Mouse (Mus musculus) forebrain, embryonic 12.5 days (tissue): ENCODE results near the gene Chd2. TPM values are rescaled to one million over a fixed set of nuclear protein-coding genes. Genes with fewer than 3 reads are reported as not detected.

ENCODE experiments used
- ATAC-seq: fragments of 200-750 bp; cut with Nextera tagmentation; 2 replicates; pipeline ENCODE4 v1.8.0; 2017; ENCODE audit warnings: moderate TSS enrichment; ENCODE audit not compliant: low FRiP score
- H3K27ac ChIP-seq: fragments of 300-500 bp; sonication (generic); 2 replicates; pipeline ENCODE4 v1.5.1; 2016; ENCODE audit warnings: mild to moderate bottlenecking
- H3K27me3 ChIP-seq: fragments of 300-500 bp; sonication (generic); 2 replicates; pipeline ENCODE4 v1.6.1; 2016; ENCODE audit warnings: mild to moderate bottlenecking
- H3K36me3 ChIP-seq: fragments of 300-500 bp; sonication (generic); replicated peaks from 2 replicates; pipeline ENCODE4 v1.6.1; 2016; ENCODE audit warnings: mild to moderate bottlenecking
- H3K4me1 ChIP-seq: fragments of 300-500 bp; sonication (generic); 2 replicates; pipeline ENCODE4 v1.6.1; 2016
- H3K4me2 ChIP-seq: fragments of 300-500 bp; sonication (generic); 2 replicates; pipeline ENCODE4 v1.6.1; 2016; ENCODE audit warnings: mild to moderate bottlenecking, moderate library complexity
- H3K4me3 ChIP-seq: fragments of 300-500 bp; sonication (generic); replicated peaks from 2 replicates; pipeline ENCODE4 v1.5.1; 2016; ENCODE audit warnings: mild to moderate bottlenecking
- H3K9ac ChIP-seq: fragments of 300-500 bp; sonication (generic); 2 replicates; pipeline ENCODE4 v1.6.1; 2016; ENCODE audit warnings: mild to moderate bottlenecking
- H3K9me3 ChIP-seq: fragments of 300-500 bp; sonication (generic); 2 replicates; pipeline ENCODE4 v1.6.1; 2016
- WGBS: fragments of 180-500 bp; shearing (Covaris S2); methylation state at CpG from one replicate; pipeline ENCODE4 v1.1.7; 2016; 5-methylcytosine and 5-hydroxymethylcytosine counted together
- polyA plus RNA-seq: library from polyadenylated mRNA; unstranded; fragments of >200 nt; fragmentation: Nextera tagmentation; extraction: Ambion mirVana; gene quantifications from 2 replicates; pipeline ENCODE4 v1.2.1, GENCODE M21; 2016

Gene Chd2
- polyA plus RNA-seq, 1 experiment from 2014 or later: 78.8 TPM

DNA sequence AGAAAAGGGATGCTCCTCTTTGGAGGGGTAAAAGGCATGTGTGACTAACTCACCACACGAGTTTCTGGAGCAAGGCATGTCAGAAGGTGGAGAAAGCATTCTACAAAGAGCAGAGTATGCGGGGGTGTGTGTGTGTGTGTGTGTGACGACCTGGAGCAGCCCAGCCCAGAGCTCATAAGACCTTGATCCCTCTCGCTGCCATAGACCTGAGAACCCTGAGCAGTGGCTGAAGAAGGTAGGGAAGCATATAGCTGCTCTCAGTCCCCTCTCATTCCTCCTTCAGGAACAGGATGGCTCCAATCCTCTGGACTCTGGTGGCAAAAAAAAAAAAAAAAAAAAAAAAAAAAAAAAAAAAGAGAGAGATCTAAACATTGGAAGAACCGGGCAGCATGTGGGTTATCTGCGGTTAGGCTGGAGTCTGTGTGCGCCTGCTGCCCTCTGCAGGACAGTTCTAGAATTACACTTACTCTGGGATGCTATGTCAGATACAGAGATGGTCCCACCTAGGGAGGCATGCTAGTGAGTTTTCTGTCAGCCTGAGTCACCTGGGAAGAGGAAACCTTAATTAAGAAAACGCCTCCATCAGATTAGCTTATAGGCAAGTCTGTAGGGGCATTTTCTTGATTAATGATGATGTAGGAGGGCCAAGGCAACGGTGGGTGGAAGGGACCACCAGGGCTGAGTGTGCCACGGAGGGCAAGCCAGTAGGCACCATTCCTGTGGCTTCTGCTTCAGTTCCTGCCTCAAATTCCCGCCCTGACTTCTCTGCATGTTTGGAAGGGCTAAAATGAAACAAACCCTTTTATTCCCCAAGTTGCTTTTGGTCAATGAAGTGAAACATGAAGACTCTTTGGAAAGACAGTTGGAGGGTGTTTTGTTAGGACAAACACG, 119.2 kb downstream of the Chd2 start:
- peaks cover 37% of the 10 kb centered on the region for H3K36me3 ChIP-seq
- ATAC-seq: peak; percentile 45
- H3K9ac ChIP-seq: no peak overlapping the region
- H3K4me1 ChIP-seq: peaks cover 66% of the 10 kb centered on the region
- H3K9me3 ChIP-seq: no peaks in the 10 kb centered on the region
- 25% methylated on average over 12 of the region's 12 CpGs for WGBS
- peak overlapping the region; percentile 59; the same call in 1 of the 2 replicates for H3K27ac ChIP-seq
- no peak overlapping the region for H3K4me2 ChIP-seq
- no peaks in the 10 kb centered on the region for H3K27me3 ChIP-seq
- no peak overlapping the region for H3K4me3 ChIP-seq

DNA sequence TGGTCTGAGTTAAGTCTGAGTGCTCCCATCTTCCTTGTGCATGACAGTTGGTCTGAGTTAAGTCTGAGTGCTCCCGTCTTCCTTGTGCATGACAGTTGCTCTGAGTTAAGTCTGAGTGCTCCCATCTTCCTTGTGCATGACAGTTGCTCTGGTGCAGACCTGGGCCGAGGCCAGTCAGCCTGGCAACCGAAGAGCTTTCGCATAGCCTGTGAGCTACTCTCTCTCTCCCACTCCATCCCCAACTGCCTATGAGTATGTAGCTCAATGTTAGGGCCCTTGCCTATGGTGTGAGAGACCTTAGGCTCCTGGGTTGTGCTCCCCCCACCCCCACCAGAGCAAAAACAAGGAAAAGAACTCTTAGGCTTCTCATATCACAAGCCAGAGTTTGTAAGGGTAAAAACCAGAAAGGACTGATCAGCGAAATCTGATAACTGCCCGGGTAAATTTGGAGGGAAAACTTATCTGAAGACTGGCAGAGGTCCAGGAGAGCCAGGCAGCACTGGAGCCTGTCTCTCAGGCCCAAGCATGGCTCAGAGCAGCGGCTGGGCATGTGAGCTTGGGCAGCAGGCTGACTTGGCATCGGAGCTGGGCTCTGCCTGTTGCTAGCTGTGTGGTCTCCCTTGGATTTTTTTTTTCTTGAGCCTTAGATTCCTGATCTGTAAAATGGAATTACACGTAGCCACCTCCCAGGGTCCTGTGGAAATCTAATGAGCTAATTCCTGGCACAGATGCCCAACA, 120.2 kb downstream of the Chd2 start:
- Histone ChIP-seq H3K27ac (peak overlapping the region; percentile 68), H3K9ac (no peak overlapping the region), H3K36me3 (peaks cover 36% of the 10 kb centered on the region), H3K9me3 (no peaks in the 10 kb centered on the region), H3K4me2 (no peak overlapping the region), H3K4me3 (no peak overlapping the region), H3K27me3 (no peaks in the 10 kb centered on the region), H3K4me1 (peaks cover 68% of the 10 kb centered on the region)
- no peak for ATAC-seq
- WGBS: 63% methylated on average over 9 of the region's 9 CpGs

DNA sequence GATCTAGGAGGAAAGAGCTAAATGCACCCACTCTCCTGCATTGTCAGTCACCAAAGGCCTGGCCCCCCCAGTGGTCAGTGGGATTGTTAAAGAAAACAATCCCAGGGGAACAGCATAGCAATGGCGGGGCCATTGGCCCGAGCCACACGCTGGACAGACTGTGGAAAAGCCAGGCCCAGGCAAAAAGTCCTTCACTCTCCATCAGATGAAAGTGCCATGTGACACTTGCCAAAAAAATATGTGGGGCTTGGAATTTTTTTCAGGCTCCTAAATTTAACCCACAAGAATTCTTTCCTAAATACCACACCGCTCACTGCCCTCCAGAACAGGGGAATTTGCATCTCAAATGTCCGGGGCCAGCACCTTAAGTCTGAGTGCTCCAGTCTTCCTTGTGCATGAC, 120.8 kb downstream of the Chd2 start:
- peaks cover 68% of the 10 kb centered on the region for H3K4me1 ChIP-seq
- peaks cover 40% of the 10 kb centered on the region for H3K36me3 ChIP-seq
- WGBS: 46% methylated on average over 5 of the region's 5 CpGs

DNA sequence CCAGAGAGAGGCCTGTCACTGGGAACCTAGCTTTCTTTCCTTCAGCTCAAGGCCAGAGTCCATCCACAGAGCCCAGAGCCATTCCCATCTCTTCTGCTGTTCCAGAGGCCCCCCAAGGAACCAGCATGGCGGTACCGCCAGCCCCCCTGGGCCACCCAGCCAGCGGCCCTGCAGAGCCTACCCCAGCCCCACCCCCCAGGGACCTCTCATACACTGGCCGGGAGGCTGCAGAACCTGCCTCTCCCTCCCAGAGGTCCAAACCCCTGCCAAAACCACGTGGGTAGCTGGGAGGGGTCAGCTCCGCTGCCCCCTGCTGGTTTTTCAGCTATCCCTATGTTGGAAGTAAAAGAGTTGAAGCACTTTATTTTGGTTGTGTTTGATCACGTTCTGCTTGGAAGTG, 122.3 kb downstream of the Chd2 start:
- H3K9ac ChIP-seq: peak overlapping the region; percentile 29; the same call in 1 of the 2 replicates
- no peaks in the 10 kb centered on the region for H3K27me3 ChIP-seq
- H3K4me3 ChIP-seq: no peak overlapping the region
- no peak for ATAC-seq
- H3K4me2 ChIP-seq: no peak overlapping the region
- peaks cover 61% of the 10 kb centered on the region for H3K4me1 ChIP-seq
- WGBS: 27% methylated on average over 7 of the region's 7 CpGs
- H3K36me3 ChIP-seq: peaks cover 51% of the 10 kb centered on the region
- H3K9me3 ChIP-seq: no peaks in the 10 kb centered on the region
- peak overlapping the region; percentile 63 for H3K27ac ChIP-seq

More for the DNA sequence above, 120.8 kb downstream of the Chd2 start:
- H3K4me2 ChIP-seq: no peak overlapping the region
- no peak for ATAC-seq
- H3K27me3 ChIP-seq: no peaks in the 10 kb centered on the region
- H3K9ac ChIP-seq: no peak overlapping the region
- peak overlapping the region; percentile 68 for H3K27ac ChIP-seq
- H3K9me3 ChIP-seq: no peaks in the 10 kb centered on the region
- H3K4me3 ChIP-seq: no peak overlapping the region

DNA sequence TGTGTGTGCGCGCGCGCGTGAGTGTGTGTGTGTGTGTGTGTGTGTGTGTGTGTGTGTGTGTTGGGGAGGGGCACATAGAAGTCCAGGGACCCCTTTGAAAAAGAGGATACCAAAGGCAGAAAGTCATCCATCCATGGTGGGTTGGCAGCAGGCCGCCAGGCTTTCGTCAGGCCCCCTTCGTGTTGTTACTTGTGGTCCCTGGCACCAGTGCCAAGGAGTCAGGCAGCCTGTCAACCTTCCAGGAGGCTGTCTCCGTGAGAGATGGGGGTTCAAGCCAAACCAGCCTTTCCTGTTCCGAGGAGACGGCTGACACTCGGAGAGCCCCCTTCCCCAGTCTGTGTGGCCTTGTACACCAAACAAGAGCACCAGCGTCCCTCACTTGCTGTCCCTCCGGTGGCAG, 127.4 kb downstream of the Chd2 start:
- no peak overlapping the region for H3K4me3 ChIP-seq
- H3K9ac ChIP-seq: no peak overlapping the region
- no peak overlapping the region; the same call in 1 of the 2 replicates for H3K27ac ChIP-seq
- peaks cover 42% of the 10 kb centered on the region for H3K4me1 ChIP-seq
- ATAC-seq: no peak
- H3K9me3 ChIP-seq: no peaks in the 10 kb centered on the region
- WGBS: 86% methylated on average over 14 of the region's 14 CpGs
- H3K27me3 ChIP-seq: no peaks in the 10 kb centered on the region
- H3K4me2 ChIP-seq: no peak overlapping the region
- peaks cover 95% of the 10 kb centered on the region for H3K36me3 ChIP-seq

DNA sequence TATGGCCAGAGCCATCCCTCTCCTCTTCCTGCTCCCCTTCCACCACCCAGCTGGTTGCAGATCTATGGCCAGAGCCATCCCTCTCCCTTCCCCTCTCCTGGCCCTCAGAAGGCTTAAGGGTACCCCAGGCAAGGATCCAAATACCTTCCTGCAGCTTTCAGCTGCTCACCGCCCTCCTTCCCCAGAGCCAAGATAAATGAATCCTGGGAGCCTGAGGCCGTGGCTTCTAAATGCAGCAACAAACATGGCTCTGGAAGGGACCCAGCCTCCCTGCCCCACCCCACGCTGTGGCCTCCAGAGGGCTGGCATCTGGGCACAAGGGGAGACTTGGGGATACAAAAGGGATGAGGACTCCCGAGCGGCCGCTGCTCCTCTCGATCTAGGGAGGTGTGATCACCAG, 129.2 kb downstream of the Chd2 start:
- Histone ChIP-seq H3K9me3 (no peaks in the 10 kb centered on the region), H3K4me1 (peaks cover 24% of the 10 kb centered on the region), H3K27ac (peak overlapping the region; percentile 31; the same call in 1 of the 2 replicates), H3K9ac (no peak overlapping the region), H3K4me3 (no peak overlapping the region), H3K36me3 (peaks cover 93% of the 10 kb centered on the region), H3K4me2 (no peak overlapping the region), H3K27me3 (no peaks in the 10 kb centered on the region)
- 76% methylated on average over 7 of the region's 7 CpGs for WGBS
- no peak for ATAC-seq

DNA sequence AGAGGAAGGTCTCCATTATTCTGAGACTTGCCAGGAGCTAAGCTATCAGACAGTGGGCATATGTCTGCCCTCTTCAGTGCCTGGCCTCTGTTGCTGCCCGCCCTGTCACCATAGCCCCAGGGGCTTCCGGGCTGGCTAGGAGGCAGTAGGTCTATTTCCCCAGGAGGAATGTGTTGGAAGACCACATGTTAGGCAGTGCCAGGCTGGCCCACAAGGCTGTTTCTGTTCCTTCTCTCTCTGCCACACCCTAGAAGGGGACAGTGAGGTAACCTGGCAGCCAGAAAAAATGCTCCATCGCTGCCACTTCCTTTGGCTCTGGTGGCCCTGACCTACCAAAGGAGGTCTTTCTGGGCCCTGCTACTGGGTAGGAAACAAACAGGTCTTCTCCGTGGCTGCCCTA, 129.6 kb downstream of the Chd2 start:
- no peaks in the 10 kb centered on the region for H3K9me3 ChIP-seq
- H3K27ac ChIP-seq: peak overlapping the region; percentile 31; the same call in 1 of the 2 replicates
- H3K27me3 ChIP-seq: no peaks in the 10 kb centered on the region
- no peak overlapping the region for H3K4me2 ChIP-seq
- ATAC-seq: no peak
- peaks cover 93% of the 10 kb centered on the region for H3K36me3 ChIP-seq
- WGBS: 89% methylated on average over 4 of the region's 4 CpGs
- H3K4me1 ChIP-seq: peaks cover 23% of the 10 kb centered on the region
- no peak overlapping the region for H3K4me3 ChIP-seq
- H3K9ac ChIP-seq: no peak overlapping the region

DNA sequence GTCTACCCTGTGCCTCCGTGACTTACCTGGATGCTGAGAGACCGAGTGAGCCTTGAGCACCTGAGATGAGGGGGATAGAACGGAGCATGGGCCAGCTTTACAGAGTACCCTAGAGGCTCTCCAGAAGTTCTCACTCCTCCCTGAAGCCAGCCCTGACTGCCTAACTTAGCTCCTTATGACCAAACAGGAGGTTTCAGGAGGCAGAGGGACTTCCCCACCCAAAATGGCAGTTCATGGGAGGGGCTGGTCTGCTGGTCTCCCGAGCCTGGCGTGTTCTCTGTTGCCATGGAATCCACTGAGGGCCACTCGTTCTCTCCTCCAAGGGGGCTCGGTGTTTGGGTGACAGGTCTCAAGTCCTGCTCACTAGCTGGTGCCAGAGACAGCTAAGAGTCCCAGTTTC, 130.1 kb downstream of the Chd2 start:
- Histone ChIP-seq H3K4me1 (peaks cover 23% of the 10 kb centered on the region), H3K9me3 (no peaks in the 10 kb centered on the region), H3K4me3 (no peak overlapping the region), H3K27ac (no peak overlapping the region), H3K4me2 (no peak overlapping the region), H3K27me3 (no peaks in the 10 kb centered on the region), H3K9ac (no peak overlapping the region), H3K36me3 (peaks cover 95% of the 10 kb centered on the region)
- ATAC-seq: no peak
- WGBS: 76% methylated on average over 7 of the region's 7 CpGs

DNA sequence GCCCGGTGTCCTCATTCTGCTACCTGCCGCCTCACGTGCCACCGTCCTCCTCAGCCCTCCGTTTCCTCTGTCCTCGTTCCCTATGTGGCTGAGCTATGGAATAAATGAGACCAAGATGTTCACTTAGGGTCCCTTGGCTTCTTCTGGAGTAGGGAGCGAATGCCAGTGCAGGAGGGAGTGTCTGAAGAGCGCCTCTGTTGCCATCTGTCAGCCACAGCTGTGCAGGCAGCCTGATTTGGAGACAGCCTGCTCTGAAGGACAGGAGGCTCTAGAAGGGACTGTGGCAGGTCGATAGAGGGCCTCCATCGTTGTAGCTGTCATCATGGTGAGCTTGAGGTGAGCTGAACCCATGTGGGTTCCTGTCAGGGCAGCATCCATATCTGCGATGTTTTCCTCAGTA, 136.1 kb downstream of the Chd2 start:
- Histone ChIP-seq H3K9me3 (no peaks in the 10 kb centered on the region), H3K9ac (no peak overlapping the region), H3K4me3 (no peak overlapping the region), H3K27me3 (no peaks in the 10 kb centered on the region), H3K4me2 (no peak overlapping the region), H3K36me3 (peaks cover 71% of the 10 kb centered on the region), H3K27ac (no peak overlapping the region), H3K4me1 (peaks cover 33% of the 10 kb centered on the region)
- WGBS: 96% methylated on average over 11 of the region's 11 CpGs
- no peak for ATAC-seq

DNA sequence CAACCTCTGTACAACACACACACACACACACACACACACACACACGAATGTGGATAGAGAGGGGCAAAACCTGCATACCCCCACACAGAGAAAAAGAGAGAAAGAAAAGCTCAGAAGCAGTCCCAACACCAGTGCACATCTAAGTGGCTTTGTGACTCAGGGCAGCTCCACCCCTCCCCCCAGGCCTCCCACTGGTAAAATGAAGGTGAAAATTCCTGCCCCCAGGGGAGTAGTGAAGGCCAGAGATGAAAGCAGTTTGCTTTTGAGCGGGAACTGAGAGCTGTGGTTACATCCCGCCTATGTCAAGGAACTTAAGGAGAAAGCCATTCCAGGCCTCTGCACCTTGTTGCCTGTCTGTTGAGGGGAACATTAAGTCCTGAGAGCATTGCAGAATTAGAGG, 138.1 kb downstream of the Chd2 start:
- H3K36me3 ChIP-seq: peaks cover 52% of the 10 kb centered on the region
- H3K4me1 ChIP-seq: peaks cover 51% of the 10 kb centered on the region
- H3K4me2 ChIP-seq: no peak overlapping the region
- H3K27ac ChIP-seq: 0 out of 2 replicates have a peak overlapping the region, but pooled peaks have one; percentile 19
- H3K27me3 ChIP-seq: no peaks in the 10 kb centered on the region
- no peak for ATAC-seq
- H3K4me3 ChIP-seq: no peak overlapping the region
- H3K9ac ChIP-seq: no peak overlapping the region
- 52% methylated on average over 3 of the region's 3 CpGs for WGBS
- H3K9me3 ChIP-seq: no peaks in the 10 kb centered on the region

DNA sequence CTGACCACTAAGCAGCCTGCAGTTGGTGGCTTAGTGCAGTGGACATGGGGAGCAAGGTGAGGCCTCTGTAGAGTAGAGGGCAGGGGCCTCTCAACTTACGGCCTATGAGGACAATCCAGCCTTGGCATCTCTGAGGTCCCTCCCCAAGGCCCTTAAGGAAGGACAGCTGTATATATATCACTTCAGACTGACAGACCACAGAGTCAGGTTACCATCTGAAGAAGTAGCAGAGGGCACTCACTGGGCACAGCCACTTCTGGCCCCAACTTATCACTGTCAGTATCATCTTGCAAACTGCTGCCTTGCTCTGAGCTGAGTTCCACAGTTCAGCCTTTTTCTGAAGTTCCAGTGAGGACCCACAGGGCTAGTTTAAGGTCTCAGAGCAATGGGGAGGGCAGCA, 139.0 kb downstream of the Chd2 start:
- ATAC-seq: no peak
- H3K9ac ChIP-seq: no peak overlapping the region

DNA sequence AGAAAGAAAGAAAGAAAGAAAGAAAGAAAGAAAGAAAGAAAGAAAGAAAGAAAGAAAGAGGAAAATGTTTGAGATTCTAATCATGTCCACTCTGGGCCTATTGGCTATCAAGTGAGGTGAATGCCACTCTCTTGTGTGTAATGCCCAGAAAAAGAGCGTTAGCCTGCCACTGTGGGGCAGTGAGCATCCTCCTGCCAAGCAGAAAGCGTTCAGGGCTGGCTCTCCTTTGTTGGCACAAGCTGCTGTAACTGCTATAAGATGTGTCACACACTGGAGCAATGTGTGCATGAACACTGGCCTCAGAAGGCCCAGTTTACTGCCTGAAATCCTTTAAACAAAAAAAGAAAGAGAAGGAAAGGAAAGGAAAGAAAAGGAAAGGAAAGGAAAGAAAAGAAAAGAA, 139.5 kb downstream of the Chd2 start:
- peaks cover 39% of the 10 kb centered on the region for H3K36me3 ChIP-seq
- H3K9me3 ChIP-seq: no peaks in the 10 kb centered on the region
- no peak overlapping the region for H3K27ac ChIP-seq
- H3K4me2 ChIP-seq: no peak overlapping the region
- no peak for ATAC-seq
- H3K9ac ChIP-seq: no peak overlapping the region
- no peak overlapping the region for H3K4me3 ChIP-seq
- peaks cover 65% of the 10 kb centered on the region for H3K4me1 ChIP-seq
- H3K27me3 ChIP-seq: no peaks in the 10 kb centered on the region
- WGBS: 24% methylated on average over 2 of the region's 2 CpGs

More for the DNA sequence above, 139.0 kb downstream of the Chd2 start:
- peaks cover 59% of the 10 kb centered on the region for H3K4me1 ChIP-seq
- peaks cover 44% of the 10 kb centered on the region for H3K36me3 ChIP-seq
- 71% methylated on average over 1 of the region's 1 CpGs for WGBS
- no peaks in the 10 kb centered on the region for H3K27me3 ChIP-seq
- H3K4me3 ChIP-seq: no peak overlapping the region
- H3K4me2 ChIP-seq: no peak overlapping the region
- H3K27ac ChIP-seq: no peak overlapping the region
- H3K9me3 ChIP-seq: no peaks in the 10 kb centered on the region
